Mouse (Mus musculus) cortical plate, adult 2 months (tissue): ENCODE data around the gene Ntn1. TPM values are rescaled to one million over a fixed set of nuclear protein-coding genes. Genes with fewer than 3 reads are reported as not detected.

Source experiments
- H3K27ac ChIP-seq: fragments of 200-500 bp; 2 replicates; pipeline ENCODE4 v1.5.1; 2012; ENCODE audit warnings: low read length, control low read depth, inconsistent platforms; ENCODE audit not compliant: insufficient read depth
- H3K4me1 ChIP-seq: fragments of 200-500 bp; 2 replicates; pipeline ENCODE4 v1.6.1; 2011; ENCODE audit warnings: low read length; ENCODE audit not compliant: control insufficient read depth, insufficient read depth
- H3K4me3 ChIP-seq: fragments of 200-500 bp; 2 replicates; pipeline ENCODE4 v1.5.1; 2011; ENCODE audit warnings: mild to moderate bottlenecking, low read length, control low read depth; ENCODE audit not compliant: insufficient read depth
- CTCF ChIP-seq: fragments of 200-500 bp; IDR thresholded peaks from 2 replicates; pipeline ENCODE4 v1.5.1; 2011; ENCODE audit warnings: mild to moderate bottlenecking, control low read depth, low read length; ENCODE audit not compliant: insufficient read depth; ENCODE audit errors: extremely low read depth
- POLR2A ChIP-seq: fragments of 200-500 bp; IDR thresholded peaks from 2 replicates; pipeline ENCODE4 v1.6.1; 2011; ENCODE audit warnings: mild to moderate bottlenecking, low read length, control low read depth; ENCODE audit not compliant: insufficient read depth; ENCODE audit errors: extremely low read depth
- polyA plus RNA-seq: library from polyadenylated mRNA; depleted of rRNA; stranded (reverse); fragments of >200 nt; gene quantifications from 2 replicates; pipeline ENCODE4 v1.2.3, GENCODE M21; 2012

Ntn1 gene
- polyA plus RNA-seq, 1 experiment, result 5.0 TPM

DNA sequence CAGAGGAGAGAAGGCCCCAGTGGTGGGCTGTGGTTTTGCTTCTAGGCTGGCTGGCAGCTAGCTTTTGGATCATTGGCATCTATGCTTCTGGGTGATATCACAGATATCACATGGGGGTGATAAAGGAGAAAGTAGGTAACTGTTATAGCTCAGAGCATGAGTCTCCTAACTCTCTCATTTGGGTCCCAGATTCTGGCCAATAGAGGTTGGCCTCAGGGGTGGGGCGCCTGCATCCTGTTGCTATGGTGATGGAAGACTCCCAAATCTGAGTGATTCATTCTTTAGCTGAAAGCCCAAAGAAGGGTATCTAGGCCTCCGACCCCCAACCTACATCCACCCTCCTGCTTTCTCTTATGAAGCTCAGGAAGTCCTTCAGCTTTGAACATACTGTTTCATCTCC, 34.1 kb upstream of the Ntn1 start:
- no peaks in the 10 kb centered on the region for H3K4me1 ChIP-seq
- no peak overlapping the region for H3K4me3 ChIP-seq
- TF ChIP-seq POLR2A (no peak), CTCF (no peak)
- H3K27ac ChIP-seq, result no peak overlapping the region

DNA sequence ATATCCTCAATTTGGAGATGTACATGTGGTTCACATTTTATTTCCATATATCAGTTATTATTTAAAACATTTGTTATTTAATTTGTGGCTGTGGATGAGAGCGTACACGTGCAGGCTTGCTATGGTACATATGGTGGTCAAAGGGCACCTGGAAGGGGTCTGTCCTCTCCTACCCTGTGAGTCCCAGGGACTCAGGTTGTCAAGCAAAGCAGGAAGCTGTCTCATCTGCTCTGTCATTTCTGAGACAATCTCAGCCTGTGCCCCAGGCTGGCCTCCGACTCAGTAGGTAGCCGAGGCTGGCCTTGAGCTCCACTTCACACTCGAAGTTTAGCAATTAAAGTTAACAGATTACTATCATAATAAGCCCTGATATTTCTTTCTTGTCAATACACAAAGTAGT, 32.9 kb upstream of the Ntn1 start:
- Histone ChIP-seq H3K27ac (no peak overlapping the region), H3K4me3 (no peak overlapping the region), H3K4me1 (no peaks in the 10 kb centered on the region)
- TF ChIP-seq CTCF (no peak), POLR2A (no peak)

DNA sequence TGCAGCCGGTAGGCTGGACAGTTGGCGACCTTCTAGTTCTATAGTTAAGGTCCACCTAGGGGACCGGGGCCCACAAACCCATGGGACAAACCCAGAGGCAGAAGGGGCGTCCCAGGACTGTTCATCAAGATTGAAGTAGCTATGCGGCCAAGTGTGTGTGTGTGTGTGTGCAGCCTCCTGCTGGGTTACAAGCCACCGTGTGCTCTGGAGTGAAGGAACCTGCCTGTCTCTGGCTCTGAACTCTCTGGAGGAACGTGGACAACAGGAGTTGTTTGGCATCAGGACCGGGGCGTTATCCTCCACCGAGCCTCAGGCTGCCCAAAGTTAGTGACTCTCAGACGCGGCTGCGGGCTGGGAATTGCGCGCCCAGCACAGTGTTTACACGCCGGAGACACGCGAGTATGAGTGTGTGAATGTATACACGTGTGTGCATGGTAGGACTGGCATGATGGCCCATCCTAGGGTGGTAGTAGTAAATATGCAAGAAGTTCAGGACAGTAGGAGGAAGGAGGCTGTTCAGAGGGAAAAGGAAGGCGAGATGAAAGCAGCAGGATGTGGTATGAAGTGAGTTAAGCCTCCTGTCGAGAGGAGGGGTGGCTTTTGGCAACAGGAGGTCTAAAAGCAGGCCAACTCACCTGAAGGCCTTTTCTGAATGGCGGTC, 31.9 kb upstream of the Ntn1 start:
- H3K27ac ChIP-seq, result no peak overlapping the region
- H3K4me3 ChIP-seq, result peak overlapping the region; percentile 18
- no peak for TF ChIP-seq POLR2A
- TF ChIP-seq CTCF, result no peak
- no peaks in the 10 kb centered on the region for H3K4me1 ChIP-seq

DNA sequence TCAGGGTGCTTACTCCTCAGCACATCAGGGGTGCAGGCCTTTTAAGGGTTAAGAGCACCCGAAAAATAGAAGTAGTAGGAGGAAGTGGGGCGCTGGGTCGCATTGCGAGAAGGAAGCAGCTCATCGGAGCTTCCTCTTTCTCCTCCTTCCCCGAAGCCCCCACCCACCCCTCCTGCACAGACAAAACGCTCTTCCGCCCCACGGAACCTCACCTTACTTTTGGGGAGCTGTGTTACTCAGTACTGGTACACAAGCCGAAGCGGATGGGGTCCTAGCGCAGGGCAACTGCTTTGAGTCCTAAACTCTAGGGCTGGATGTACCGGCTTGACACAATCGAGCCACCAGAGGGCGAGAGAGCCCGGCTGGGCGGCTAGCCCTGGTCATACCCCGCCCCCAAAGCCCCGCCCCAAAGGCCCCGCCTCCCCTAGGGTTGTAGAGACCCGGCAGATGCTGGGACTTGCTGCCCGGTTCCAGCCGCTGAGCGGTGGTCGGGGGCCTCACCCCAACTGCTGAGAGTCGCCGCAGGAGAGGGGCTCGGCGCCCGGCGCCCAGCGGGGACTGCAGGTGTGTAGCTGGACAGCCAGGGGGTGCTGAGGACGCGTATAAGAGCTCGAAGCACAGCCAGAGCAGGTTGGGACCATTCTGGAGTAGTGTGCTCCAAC, 31.2 kb upstream of the Ntn1 start, which contains the start of gene Pik3r5:
TSS of gene Pik3r5 (plus strand) at position 423 of the 662 bp plus-strand sequence.
- H3K27ac ChIP-seq, result no peak within 1 kb of the TSS
- H3K4me1 ChIP-seq, result no peaks in the 10 kb centered on the region
- H3K4me3 ChIP-seq, result peak within 1 kb of the TSS; percentile 18
- TF ChIP-seq CTCF (peak; percentile 41), POLR2A (no peak)

DNA sequence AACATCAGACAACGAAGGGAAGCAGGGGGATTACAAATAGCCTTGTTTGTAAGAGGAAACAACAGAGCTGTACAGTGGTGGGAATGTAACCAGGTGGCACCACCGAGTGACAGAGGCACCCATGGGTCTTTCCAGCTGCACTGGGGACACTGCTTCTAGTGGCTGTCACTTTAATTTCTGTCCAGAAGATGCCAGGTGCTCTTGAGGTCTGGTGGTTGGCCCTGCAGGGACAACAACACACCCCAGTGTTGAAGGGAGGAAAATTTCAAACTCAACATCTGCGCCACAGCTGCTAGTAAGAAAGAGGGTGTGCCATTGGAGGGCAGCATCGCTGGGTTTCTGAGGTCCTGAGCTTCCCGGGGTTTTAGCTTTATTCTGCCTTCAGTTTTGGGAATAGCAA, 30.0 kb upstream of the Ntn1 start:
- H3K4me1 ChIP-seq, result no peaks in the 10 kb centered on the region
- TF ChIP-seq CTCF (no peak), POLR2A (no peak)
- H3K4me3 ChIP-seq, result no peak overlapping the region
- H3K27ac ChIP-seq, result no peak overlapping the region

DNA sequence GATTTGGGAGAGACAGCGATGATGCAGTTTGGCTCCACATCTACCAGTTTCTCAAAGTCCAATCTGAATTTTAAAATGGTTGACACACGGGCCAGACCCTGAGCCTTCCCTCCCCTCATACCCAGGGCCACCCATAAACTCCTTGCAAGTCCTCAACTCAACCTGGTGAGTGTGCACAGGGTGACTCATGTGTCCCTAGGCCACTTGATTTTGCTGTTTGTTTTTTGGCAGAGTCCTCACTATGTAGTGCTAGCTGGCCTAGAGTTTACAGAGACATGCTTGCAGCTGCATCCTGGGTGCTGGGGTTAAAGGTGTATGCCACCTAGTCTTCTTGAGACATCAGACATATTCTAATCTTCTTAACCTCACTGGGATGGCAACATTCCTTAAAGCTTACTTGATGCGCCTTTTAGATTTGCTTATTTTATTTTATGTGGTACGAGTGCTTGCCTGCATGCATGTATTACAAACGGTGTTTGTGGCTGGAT, 26.5 kb upstream of the Ntn1 start:
- no peak for TF ChIP-seq POLR2A
- no peak for TF ChIP-seq CTCF
- no peak overlapping the region for H3K4me3 ChIP-seq
- H3K27ac ChIP-seq, result no peak overlapping the region
- no peaks in the 10 kb centered on the region for H3K4me1 ChIP-seq

DNA sequence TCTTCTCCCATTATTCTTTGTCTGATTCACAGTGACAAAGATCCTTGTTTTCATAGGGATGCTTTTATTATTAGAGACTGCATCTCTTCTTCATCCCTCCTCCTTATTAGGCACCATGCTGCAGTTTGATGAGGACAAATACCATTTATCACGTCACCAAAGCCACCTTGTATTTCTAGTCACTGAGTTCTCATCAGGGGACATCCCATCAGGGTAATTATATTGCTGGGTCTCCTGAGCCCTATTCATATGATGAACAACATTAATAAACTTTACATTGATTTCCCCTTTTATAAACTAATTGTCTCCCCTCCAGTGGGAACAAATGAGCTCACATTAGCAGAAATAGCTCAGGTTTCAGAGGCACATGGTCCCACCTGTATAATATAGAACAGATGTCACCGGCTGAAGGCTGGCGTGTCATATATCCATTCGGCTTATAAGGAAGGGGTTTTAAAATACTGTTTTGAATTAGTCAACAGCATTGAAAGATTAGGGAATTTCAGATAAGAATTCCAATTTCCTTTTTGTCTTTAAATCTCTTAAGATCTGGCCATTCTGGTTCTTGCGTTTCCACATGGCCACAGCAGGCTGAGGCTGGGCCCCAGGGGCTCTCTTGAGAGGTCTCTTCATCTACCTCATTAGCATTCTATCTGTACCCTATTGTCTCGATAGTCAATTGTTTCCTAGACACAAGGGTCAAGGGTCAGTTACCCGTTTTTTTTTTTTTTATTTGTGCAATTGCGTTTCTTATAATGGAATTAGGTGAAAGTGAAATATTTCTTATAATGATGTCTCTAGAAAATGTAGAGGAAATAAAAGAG, 25.1 kb upstream of the Ntn1 start:
- Histone ChIP-seq H3K4me1 (no peaks in the 10 kb centered on the region), H3K4me3 (no peak overlapping the region), H3K27ac (no peak overlapping the region)
- no peak for TF ChIP-seq CTCF
- no peak for TF ChIP-seq POLR2A

DNA sequence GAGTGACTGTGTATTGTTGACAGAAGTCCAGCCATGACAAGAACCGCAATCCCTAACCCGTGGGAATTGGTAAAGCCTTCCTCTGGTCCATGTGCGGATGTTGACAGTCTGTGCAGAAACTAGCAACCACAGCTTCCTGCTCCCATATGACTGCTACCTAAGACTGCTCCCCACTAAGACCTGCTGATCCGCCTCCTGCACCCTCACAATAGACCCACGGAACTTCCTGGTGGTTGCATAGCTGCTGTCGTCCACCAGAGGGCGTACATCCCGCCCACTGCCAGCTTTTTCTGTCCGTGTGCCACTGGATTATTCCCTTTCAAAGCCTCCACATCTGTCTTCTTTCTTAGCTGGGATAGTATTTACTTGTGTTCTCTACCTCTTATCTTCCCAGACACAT, 17.2 kb upstream of the Ntn1 start:
- no peak overlapping the region for H3K4me3 ChIP-seq
- TF ChIP-seq CTCF (peak; percentile 66), POLR2A (no peak)
- H3K4me1 ChIP-seq, result no peaks in the 10 kb centered on the region
- H3K27ac ChIP-seq, result no peak overlapping the region

DNA sequence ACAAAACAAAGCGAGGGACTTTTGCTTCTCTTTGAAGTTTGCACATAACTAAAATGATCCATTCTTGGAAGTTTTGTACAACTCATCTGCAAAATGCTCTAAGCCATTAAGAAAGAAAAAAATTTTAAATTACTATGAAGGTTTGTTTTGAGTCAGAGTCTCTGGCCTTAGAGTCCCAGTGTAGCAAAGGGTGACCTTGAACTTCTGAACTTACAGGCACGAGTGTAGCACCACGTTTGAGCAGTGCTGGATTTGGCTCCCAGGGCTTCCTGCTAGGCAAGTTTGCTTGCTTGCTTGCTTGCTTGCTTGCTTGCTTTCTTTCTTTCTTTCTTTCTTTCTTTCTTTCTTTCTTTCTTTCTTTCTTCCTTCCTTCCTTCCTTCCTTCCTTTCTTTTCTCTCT, 16.4 kb upstream of the Ntn1 start:
- Histone ChIP-seq H3K4me1 (no peaks in the 10 kb centered on the region), H3K4me3 (no peak overlapping the region), H3K27ac (no peak overlapping the region)
- TF ChIP-seq POLR2A, result no peak
- no peak for TF ChIP-seq CTCF
